Mouse (Mus musculus) limb, embryonic 10.5 days (tissue): ENCODE measurements around the gene Tff1. TPM values are rescaled to one million over a fixed set of nuclear protein-coding genes. Genes with fewer than 3 reads are reported as not detected.
A peak's percentile ranks its signal among the peaks of the same experiment; 100 is the strongest.

Experiments
- DNase-seq: peaks from one replicate; pipeline ENCODE4 v3.0.0-alpha.2; 2017; ENCODE audit warnings: low spot score
- H3K27ac ChIP-seq: fragments of 300-500 bp; sonication (generic); 2 replicates; pipeline ENCODE4 v1.5.1; 2016; ENCODE audit warnings: mild to moderate bottlenecking
- H3K27me3 ChIP-seq: fragments of 300-500 bp; sonication (generic); 2 replicates; pipeline ENCODE4 v1.6.1; 2016; ENCODE audit warnings: low read depth, mild to moderate bottlenecking; ENCODE audit not compliant: poor library complexity, severe bottlenecking
- H3K36me3 ChIP-seq: fragments of 300-500 bp; sonication (generic); 2 replicates; pipeline ENCODE4 v1.6.1; 2016; ENCODE audit warnings: mild to moderate bottlenecking, moderate library complexity
- H3K4me1 ChIP-seq: fragments of 300-500 bp; sonication (generic); 2 replicates; pipeline ENCODE4 v1.6.1; 2016
- H3K4me3 ChIP-seq: fragments of 300-500 bp; sonication (generic); 2 replicates; pipeline ENCODE4 v1.5.1; 2016; ENCODE audit warnings: mild to moderate bottlenecking, moderate library complexity
- H3K9me3 ChIP-seq: fragments of 300-500 bp; sonication (generic); replicated peaks from 2 replicates; pipeline ENCODE4 v1.6.1; 2016; ENCODE audit warnings: mild to moderate bottlenecking
- WGBS: fragments of 180-500 bp; shearing (Covaris S2); methylation state at CpG from one replicate; pipeline ENCODE4 v1.1.7; 2016; 5-methylcytosine and 5-hydroxymethylcytosine counted together
- polyA plus RNA-seq: library from polyadenylated mRNA; unstranded; fragments of >200 nt; fragmentation: Nextera tagmentation; extraction: Ambion mirVana; gene quantifications from 2 replicates; pipeline ENCODE4 v1.2.1, GENCODE M21; 2016

Tff1 gene
- polyA plus RNA-seq, 1 experiment from 2014 or later, result not detected

DNA sequence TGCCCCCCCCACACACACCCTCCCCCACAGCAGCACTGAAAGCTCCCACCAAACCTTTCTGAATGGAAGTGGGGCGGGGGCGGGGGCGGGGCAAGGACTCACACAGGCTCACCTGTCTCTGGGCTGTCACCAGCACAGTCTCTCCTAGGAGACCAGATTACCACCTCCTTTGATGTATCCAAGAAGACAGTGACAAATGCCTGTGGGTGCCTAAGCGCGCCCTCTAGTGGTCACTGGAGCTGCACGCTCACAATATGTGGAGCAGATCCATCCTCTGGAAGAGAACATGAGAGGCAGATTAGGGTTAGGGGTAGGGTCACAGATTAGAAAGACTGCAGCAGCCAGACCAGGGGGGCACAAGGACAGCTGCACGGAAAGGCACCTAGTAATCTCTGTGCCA is 45.6 kb downstream of the Tff1 start:
- Histone ChIP-seq H3K4me3 (no peak overlapping the region), H3K27ac (peak overlapping the region; percentile 25; the same call in 1 of the 2 replicates), H3K27me3 (no peaks in the 10 kb centered on the region), H3K36me3 (no peaks in the 10 kb centered on the region), H3K9me3 (no peaks in the 10 kb centered on the region), H3K4me1 (peaks cover 12% of the 10 kb centered on the region)
- WGBS, result 7% methylated on average over 7 of the region's 7 CpGs
- peak; percentile 88 for DNase-seq

DNA sequence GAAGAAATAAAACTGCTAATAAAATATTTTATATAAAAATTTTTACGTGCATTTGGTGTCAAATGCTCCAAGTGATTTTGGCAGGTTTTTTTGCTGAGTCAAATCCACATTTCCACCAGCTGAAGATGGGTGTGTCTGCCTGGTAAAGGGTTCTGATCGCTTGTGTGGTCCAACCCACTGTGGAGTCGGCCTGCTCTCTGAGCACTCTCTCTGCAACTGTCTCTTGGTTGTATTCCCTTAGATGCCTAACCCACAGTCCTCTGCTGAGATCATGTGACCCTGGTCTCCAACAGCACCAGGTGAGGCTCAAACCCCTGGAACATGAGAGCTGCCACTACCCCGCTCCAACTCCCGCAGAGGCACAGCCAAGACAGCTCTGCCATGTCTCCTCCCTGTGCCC is 47.1 kb downstream of the Tff1 start:
- no peak for DNase-seq
- Histone ChIP-seq H3K4me3 (no peak overlapping the region), H3K36me3 (no peaks in the 10 kb centered on the region), H3K27me3 (no peaks in the 10 kb centered on the region), H3K4me1 (peaks cover 16% of the 10 kb centered on the region), H3K27ac (0 out of 2 replicates have a peak overlapping the region, but pooled peaks have one; percentile 3), H3K9me3 (no peaks in the 10 kb centered on the region)
- WGBS, result 91% methylated on average over 5 of the region's 5 CpGs

DNA sequence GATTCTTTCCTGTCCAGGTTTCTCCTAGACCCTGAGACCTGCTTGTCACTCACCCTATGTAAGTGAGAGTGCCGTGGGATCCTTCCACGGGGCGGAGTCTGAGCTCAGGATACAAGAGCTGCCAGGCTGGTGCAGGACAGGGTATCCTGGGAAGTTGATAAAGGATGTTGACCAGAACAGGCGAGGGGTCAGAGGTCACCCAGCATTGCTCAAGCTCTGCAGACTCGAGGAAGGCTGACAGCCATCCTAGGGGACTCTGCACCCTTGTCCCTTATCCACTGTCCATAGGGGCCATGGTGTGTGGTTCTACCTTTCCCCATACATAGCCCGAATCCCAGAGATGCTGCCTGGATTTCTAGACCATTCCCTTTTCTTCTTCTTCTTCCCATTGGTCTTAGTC is 49.0 kb downstream of the Tff1 start:
- WGBS, result 61% methylated on average over 6 of the region's 6 CpGs
- Histone ChIP-seq H3K27ac (no peak overlapping the region), H3K4me1 (peaks cover 12% of the 10 kb centered on the region), H3K27me3 (no peaks in the 10 kb centered on the region), H3K9me3 (no peaks in the 10 kb centered on the region), H3K4me3 (no peak overlapping the region), H3K36me3 (no peaks in the 10 kb centered on the region)
- no peak for DNase-seq

DNA sequence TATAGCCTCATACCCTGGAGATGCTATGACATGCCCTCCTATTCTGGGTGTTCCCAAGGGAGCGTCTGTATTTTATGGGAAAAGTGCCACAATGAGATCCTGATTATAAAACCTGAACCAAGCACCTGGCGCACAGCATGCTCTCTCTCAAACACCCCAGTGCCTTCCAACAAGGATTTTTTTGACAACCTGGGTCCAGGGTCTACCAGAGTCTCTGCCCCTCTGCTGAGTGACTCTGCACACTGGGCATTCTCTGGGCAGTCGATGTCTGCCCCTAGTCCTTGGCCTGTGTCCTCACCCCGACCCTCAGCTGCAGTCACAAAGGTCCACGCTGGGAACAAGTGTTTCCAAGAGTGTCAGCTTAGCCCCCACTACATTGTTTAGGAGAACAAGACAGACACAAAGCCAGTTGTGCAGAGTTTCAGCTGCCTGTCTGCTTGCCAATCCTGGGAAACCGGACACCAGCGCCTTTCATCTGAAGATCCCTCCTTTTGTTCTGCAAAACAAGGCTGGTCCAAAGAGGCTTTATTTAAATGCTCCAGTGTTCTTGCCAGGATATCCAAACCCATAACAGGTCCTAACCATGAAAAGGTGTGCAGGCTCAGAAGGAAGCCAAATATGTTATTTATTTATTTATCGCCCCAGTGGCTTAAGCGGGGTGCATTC is 51.8 kb downstream of the Tff1 start:
- Histone ChIP-seq H3K27ac (peak overlapping the region; percentile 33; the same call in 1 of the 2 replicates), H3K36me3 (no peaks in the 10 kb centered on the region), H3K4me3 (no peak overlapping the region), H3K4me1 (peaks cover 5% of the 10 kb centered on the region; the same call in 1 of the 2 replicates), H3K27me3 (no peaks in the 10 kb centered on the region), H3K9me3 (no peaks in the 10 kb centered on the region)
- DNase-seq, result no peak
- WGBS, result 74% methylated on average over 9 of the region's 9 CpGs

Other genes starting within 250 kb of the Tff1 start
- gene Umodl1, start 210.6 kb downstream of the Tff1 start, polyA plus RNA-seq, result 0.09 and 0.24 TPM in 2 replicates
- 4.1 and 5.0 TPM in 2 replicates for gene Abcg1, start 107.6 kb downstream of the Tff1 start, polyA plus RNA-seq
- gene Tff3, start 35.6 kb downstream of the Tff1 start, polyA plus RNA-seq, result not detected in 2 replicates
- gene Tff2, start 21.0 kb downstream of the Tff1 start, polyA plus RNA-seq, result not detected in 2 replicates
- not detected in 2 replicates for gene Tmprss3, start 33.7 kb upstream of the Tff1 start, polyA plus RNA-seq
- 0.33 and 0.74 TPM in 2 replicates for gene Ubash3a, start 42.6 kb upstream of the Tff1 start, polyA plus RNA-seq
- 0.62 and 0.90 TPM in 2 replicates for gene Rsph1, start 112.1 kb upstream of the Tff1 start, polyA plus RNA-seq
- 3.3 and 4.1 TPM in 2 replicates for gene Slc37a1, start 121.5 kb upstream of the Tff1 start, polyA plus RNA-seq
- 20.4 and 27.2 TPM in 2 replicates for gene Pde9a, start 220.9 kb upstream of the Tff1 start, polyA plus RNA-seq